Mouse (Mus musculus) lung, postnatal 36 days (tissue): ENCODE results near the gene Pcbp3.

Source experiments
- DNase-seq: peaks from one replicate; pipeline ENCODE4 v3.0.0; 2022; ENCODE audit warnings: mixed read lengths

The Pcbp3 gene

DNA sequence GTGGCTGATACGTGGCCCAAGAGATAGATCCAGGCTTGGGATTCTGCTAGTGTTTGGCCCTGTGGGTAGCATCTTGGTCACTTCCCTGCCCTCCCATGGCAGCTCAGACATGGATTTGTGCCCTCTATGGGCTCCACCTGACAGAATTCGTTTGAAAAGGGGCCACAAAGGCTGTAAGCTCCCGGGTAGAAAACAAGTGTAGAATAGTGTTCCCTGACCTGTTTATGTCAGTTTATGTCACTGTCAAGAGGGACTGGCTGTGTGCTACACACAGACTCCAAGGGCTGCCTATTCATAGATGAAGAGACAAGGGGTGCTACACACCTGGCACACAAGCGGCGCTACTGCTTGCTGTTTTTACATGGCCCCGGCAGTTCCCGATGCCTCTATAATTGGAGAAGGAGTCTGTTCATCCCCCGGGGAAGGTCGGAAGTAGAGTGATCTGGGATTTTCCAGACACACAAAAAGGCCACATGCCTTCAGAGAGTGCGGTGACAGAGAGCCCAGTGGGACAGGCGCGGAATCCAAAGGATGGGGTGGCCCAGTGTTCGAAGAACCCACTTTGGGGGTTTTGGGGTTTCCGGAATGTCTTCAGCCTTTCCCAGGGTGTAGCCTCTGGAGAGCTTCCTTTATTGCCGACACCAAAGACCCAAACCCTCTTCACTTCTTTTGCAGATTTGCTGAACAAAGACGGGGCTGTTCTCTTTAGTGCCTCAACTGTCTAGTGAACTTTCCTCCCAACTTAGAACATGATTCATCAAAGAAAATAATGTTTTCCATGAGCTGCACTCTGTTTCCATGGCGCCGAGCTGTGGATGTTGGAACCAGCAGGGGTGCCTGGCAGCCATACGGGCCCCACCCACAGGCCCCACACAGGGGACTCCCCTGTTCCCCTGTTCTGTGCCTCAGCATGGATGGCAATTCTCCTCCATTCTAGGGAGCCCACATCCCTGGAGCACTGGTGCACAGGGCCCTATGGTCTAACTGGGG lies 231.8 kb downstream of the Pcbp3 start:
- DNase-seq: peak; percentile 33

DNA sequence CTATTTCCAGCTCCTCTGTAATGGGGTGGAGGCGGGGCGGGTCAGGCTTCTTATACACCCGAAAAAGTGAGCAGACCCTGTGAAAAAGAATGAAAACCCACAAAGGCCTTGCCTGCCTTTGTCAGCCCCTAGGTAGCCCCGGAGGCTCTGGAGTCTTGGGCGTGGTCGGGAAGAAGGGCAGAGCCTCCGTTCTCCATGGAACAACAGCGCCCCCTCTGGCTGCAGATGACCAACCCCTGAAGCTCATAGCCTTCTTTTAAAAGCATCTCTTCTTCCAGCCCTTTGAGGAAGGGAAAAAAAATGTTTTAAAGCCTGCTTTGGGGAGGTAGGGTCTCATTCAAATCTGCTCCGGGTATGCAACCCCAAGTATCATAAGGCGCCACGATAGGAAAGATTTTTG lies 233.3 kb downstream of the Pcbp3 start:
- peak; percentile 81 for DNase-seq

DNA sequence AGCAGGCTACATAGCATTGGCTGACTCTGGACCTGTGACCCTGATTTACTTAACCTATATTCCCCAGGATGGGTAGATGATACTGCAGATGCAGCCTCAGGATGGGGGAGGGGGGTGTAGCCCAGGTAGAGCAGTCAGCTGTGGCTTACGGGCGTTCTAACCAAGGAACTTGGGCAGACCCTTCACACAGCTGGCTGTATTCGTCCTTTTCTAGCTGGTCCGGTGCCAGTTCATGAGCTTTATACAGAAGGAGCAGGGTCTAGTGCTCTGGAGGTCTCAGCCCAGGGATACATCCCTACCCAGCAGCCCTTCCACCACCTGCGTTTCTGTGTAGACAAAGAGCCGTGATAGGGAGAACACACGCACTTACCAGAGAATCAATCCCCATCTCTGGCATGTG lies 234.4 kb downstream of the Pcbp3 start:
- no peak for DNase-seq

DNA sequence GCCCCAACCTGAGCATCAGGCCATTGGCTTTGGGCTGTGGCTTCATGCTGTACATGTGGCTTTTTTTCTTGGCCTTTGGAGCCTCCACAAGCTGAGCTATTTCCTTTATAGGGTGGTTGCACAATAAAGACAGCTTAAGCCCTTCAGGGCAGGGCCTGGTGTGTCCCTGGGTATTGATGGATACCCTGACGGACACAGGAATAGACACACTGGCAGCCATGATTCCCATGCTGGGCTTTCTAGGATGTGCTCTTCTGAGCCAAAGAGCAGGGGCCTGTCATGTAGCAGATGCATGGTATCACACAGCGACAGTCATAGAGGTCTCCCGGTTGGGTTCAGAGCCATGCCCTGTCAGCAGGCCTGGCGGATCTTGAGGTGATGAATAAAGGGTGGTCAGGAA lies 234.8 kb downstream of the Pcbp3 start:
- DNase-seq: no peak

DNA sequence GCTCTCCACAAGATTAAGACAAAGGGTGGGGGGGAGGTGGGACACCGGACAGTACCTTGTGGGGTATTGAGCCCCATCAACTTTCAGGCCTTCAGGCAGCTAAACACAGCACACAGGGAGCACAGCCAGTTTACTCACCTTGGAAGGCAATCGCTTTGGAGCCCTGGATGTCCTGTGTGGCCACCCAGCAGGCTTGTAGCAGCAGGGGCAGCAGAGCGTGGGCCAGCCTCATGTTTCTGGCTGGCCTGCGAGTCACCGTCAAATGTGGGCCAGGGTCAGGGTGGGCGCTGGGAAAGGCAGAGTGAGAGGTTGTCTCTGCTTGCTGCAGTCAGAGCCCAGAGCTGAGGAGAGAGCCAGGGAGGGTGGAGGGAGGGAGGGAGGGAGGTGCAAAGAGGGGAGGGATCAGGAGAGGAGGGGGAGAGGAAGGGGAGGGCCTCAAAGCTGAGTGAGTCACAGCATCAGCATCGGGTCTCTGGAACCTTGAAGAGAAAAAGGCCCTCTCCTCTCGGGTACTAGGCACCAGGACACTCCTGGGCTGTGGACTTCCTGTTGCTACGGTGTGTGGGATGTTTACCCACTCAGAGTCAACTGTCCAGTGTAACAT lies 235.9 kb downstream of the Pcbp3 start, which contains the start of gene Col6a1:
Gene Col6a1 (minus strand): TSS at position 487 of the 604 bp plus-strand sequence.
- DNase-seq: peak; percentile 51

DNA sequence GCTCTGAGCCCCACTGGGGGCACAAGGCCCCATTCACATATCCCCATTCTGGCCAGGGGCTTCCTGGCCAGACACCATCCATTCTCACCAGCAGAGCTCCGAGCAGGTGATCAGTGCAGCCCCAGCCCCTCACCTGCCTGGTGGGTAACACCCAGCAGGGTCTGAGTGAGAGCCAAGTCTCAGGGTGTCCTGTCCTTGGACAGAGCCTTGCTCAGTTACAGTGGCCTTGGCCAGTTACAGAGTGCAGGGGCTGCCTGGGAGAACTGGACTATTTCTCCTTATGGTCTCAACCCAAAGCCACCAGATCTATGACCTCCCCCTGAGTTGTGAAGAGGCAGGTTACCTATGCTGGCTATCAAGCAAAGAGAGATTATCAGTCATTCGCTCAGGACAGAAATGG lies 236.6 kb downstream of the Pcbp3 start:
- no peak for DNase-seq

DNA sequence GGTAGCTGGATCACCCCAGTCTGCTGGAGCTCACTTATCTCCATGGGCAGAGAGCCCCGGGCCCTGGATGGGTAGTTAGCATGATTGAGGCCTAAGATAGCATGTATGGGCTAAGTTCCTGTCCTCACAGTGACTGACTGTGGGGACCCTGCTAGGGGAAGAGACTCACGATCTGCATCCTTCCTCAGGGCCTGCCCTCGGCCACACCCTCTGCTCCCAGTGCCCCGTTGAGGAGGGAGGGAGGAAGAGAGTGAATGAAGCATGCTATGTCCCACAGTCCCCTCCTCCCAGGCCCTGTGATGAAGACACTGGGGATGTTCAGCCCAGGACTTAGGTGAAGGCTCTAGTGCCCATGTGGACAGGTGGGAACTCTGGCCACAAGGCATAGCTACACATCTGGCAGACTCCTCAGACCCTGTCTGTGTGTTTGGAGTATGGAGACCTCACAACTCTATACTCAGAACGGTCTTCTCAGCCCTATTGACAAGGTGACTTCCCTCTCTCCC lies 237.4 kb downstream of the Pcbp3 start:
- no peak for DNase-seq

DNA sequence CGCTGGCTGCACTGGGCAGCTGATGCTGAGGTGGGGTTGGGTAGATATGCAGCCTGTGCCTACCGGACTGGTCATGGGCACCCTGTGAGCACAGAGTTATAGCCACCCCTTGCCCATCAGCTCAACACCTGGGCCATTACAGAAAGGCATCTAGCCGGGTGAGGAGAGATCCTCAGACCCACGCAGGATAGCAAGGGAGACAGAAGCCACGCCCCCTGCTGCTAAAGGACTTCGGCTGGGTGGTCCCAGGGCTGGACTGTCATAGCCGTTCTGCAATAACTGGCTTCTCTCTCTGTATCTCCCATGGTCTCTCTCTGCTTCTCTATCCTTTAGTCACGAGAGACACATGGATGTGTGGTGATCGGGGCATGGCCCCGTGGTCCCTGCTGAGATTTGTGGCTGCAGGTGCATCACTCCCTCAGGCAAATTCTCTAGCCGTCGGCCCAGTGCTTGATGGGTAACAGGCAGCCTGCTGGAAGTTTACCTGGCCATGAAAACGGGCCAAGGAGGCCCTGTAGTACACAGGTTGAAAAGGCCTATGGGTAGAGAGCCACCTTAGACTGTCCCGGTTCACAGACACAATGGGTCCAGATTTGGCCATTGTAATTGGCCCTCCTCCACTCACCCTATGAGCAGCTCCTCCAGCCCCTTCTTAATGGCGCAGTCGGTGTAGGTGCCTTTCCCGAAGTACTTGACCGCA lies 238.8 kb downstream of the Pcbp3 start:
- no peak for DNase-seq

DNA sequence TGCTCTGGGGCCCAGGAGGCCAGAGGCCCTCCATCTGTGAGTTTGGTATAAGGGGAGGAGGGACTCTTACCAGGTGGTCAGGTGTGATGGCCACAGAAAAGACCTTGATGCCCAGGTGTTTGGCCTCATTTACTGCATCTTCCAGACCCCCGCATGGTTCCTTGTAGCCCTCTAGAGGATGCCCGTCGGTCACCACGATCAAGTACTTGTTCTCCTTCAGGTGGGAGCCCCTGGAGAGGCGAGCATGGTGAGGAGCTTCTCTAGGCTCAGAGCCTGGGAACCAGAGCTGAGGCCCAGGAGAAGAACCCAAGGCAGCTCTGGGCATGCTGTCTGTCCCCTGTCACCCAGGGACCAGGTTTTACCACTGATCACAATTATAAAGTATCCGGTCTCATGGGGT lies 239.9 kb downstream of the Pcbp3 start:
- DNase-seq: no peak

DNA sequence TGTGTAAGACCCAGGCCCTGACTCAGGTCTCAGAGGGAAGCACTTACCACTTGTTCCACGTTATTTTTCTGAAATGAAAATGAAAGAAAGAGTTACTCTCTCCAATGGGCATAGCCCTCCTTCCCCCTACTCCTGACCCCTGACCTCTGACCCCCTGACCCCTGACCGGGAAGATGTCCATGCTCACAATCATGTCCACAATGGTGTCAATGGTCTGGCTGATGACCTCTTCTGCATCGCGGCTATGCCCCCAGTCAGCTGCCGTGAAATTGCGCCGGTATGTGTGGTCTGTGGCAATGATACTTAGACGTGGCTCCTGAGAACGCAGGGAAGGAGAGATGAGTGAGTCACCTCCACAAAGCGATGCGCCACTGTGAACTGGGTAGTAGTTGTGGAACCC lies 240.5 kb downstream of the Pcbp3 start:
- DNase-seq: no peak

DNA sequence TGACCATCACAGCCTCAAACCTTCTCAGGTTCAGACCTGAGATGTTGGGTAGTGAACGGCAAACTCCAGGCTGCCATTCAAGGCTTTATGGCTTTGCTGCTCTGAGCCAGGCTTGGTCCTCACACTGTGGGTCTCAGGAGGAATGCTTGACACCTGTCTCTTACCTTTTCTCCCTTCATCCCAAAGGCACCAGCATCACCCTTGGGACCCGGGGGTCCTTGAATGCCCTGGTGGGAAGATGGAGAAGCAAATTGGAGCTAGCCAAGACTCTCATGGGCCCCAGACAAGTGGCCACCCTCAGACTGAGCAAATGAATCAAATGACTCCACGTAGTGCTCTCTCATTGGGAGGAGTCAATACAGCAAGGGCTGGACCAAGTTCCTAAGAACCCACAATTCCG lies 244.1 kb downstream of the Pcbp3 start:
- no peak for DNase-seq

DNA sequence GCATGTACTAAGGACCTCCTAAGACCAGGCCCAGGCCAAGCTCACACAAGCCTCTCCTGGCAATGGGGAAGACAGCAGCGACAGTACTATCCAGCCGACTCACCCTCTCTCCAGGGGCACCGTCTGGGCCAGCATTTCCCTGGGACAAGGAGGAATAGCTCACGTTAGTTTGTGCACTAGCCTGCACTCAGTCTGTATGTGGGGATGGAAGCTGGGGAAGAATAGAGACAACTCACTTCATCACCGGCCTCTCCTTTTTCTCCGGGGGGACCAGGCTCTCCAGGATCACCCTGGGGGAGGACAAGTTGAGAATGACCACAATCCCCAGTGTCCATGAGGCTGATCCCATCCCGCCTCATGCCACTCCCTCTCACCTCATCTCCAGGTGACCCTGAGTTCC lies 244.7 kb downstream of the Pcbp3 start:
- no peak for DNase-seq

DNA sequence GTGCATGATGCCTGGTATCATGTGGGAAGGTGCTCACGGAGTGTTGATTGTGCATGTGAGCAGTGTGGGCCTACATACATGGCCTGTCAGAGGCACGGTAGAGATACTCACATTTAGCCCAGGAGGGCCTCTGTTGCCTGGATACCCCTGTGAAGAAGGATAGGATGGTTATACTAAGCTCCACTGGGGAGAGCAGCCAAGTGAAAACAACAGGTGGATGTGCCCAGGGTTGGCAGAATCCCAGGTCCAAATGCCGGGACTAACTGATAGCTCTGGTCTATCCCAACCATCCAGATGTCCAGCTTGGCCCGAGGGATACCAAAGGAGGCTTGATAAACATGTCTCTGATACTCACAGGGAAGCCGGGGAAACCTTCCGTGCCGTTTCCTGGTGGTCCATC lies 247.4 kb downstream of the Pcbp3 start:
- no peak for DNase-seq

DNA sequence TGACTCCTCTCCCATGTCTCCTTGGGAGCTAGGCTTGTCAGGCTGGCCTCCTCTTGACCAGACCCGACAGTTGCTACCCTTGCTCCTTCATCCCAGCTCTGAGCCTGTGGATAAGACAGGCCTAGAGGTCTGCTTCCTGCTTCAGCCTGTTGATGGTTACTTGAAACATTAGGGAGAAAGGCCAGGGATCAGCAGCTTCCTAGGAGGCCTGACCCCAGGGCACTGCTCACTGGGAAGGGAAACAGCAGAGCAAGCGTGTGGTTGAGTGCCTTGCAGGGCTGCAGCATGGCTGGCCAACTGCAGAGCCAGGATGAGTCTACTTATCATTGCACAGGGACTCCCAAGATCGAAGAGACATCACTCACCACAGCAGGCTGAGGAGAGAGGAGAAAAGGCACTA lies 249.2 kb downstream of the Pcbp3 start:
- DNase-seq: no peak
